Mouse (Mus musculus): Measurements from ENCODE around the gene Fcrl6.

DNA sequence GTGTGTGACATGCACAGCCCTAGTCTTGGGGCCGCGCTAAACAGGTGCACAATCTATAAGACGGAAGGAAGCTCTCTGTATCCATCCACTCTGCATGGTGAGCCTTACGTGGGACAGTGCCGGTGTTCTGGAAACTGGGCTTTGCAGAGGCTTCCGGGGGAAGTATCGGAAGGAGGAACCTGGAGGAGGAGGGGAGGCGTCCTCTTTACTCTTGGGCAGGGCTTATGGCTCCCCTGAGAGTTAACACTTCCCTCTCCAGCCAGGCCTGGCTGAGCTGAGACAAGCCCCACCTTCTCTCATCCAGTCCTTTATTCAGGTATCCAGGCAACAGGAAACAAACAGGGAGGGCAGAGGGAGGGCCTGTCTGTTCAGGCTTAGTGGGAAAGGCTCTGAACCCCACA lies 51.8 kb downstream of the Fcrl6 start:
- TF ChIP-seq CTCF (IDR thresholded peaks at IDR 0.05; ENCODE audit: borderline replicate concordance, extremely low read depth, insufficient read depth, insufficient read length) (no peak), POLR2A (IDR thresholded peaks at IDR 0.05; ENCODE audit: borderline replicate concordance, extremely low read depth, insufficient read depth, insufficient read length, poor library complexity, severe bottlenecking) (no peak)
